Mouse (Mus musculus): ENCODE data around the gene Slc39a11. TPM values are rescaled to one million over a fixed set of nuclear protein-coding genes. Genes with fewer than 3 reads are reported as not detected.

Slc39a11 gene
- polyA plus RNA-seq, 1 experiment, result 10.4 TPM

DNA sequence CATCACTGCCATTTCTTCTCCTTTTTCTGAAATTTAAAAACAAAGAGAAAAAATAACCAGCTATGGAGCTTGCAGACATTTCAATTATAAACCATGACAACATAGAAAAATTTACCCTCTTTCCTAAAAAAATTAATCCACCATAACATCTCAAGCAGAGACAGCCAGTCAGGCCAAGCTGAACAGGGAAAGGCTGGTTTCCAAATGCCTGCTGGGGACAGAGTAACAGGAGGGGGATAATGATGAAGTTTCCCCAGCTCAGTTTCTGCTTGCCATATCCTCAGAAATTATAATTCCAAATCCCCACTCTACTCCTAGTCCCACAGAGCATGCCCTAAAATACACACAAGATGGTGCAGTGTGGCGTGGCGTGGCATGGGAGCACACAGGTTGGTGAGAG, 27.5 kb upstream of the Slc39a11 start:
- TF ChIP-seq GATA1 (IDR thresholded peaks at IDR 0.05; ENCODE audit: low read length), result no peak

DNA sequence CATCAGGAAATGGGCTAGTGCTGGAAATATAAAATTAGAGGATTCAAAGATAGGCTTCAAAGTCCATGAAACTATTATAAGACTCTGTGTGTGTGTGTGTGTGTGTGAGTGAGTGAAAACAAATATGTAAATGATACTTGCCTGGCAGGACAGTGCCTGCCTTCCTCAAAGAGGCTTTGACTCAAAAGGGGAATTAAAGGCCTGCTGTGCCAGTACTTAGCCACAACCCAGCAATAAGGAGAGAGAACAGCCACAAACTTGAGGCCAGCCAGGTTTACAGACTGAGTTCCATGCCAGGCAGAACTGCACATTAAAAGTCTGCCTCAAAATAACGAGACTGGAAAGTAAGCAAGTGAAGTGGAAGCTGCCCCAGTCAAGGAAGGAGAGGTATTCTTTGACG, 27.0 kb upstream of the Slc39a11 start:
- TF ChIP-seq GATA1 (IDR thresholded peaks at IDR 0.05; ENCODE audit: low read length), result no peak

DNA sequence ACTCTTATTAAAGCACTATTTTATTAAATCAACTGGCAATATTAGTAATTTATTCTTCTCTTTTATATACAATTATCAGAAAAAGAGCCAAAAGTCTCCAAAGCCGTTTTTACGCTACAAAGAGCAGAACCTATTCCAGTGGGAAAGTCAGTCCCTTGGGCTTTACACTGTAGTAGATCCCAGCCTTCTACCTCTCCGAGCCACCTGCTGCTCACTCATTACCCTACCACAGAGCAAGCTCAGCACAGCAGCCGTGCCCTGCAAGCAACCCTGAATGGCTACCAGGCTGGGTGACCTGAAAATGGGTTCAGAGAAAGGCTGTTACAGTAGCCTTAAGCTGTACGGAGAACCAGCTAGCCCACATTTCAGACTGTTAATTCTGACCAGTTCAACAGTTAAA, 24.7 kb upstream of the Slc39a11 start:
- no peak for TF ChIP-seq GATA1 (IDR thresholded peaks at IDR 0.05; ENCODE audit: low read length)

DNA sequence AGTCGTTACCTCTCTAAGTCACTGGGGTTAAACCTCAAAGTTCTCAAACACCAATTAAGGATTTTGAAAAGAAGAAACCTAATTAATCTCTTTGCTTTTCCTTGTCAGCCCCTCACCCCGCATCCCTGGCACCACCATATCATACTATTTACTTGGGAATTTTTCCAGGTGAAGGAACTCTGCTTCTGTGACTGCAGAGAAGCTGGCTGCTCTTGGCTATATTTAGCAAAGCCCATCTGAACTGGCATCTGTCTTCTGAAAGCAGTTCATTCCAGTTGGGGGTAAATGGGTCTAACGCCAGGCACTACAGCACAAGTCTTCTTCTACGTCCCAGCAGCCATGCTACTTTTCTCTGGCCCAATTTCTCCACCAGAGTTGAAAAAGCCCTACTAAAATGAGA, 23.7 kb upstream of the Slc39a11 start:
- no peak for TF ChIP-seq GATA1 (IDR thresholded peaks at IDR 0.05; ENCODE audit: low read length)

DNA sequence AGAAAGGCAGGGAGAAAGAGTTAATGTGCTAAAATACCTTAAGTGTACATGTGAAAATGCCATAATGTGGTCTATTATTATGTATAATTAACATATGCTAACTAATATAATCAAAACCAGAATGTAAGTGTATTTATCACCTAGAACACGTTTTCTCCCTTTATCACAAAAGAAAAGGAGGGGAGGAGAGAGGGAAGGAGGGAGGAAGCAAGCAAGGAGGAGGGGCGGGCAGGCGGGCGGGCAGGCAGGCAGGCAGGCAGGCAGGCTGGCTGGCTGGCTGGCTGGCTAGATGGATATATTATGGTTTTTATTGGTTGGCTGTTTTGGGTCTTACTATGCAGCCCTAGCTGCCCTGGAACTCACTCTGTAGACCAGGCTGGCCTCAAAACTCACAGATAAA, 19.8 kb upstream of the Slc39a11 start:
- no peak for TF ChIP-seq GATA1 (IDR thresholded peaks at IDR 0.05; ENCODE audit: low read length)

DNA sequence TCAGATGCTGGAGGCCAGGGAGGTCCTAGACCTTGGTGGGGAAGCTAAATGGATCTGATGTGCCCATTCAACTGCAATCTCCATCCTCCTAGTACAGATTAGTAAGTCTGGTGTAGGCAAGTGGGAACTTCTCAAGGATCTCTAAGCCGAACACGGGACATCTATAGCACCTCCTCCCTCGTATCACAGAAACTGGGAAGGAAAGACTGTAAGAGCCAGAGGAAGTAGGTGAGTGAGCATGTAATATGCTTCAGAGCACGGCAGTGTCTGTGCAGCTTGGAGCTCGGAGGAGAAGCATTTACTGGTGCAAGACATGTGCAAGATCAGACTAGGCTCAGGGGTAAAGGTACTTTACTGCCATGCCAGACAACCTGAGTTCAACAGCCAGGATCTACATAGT, 19.0 kb upstream of the Slc39a11 start:
- TF ChIP-seq GATA1 (IDR thresholded peaks at IDR 0.05; ENCODE audit: low read length), result no peak

DNA sequence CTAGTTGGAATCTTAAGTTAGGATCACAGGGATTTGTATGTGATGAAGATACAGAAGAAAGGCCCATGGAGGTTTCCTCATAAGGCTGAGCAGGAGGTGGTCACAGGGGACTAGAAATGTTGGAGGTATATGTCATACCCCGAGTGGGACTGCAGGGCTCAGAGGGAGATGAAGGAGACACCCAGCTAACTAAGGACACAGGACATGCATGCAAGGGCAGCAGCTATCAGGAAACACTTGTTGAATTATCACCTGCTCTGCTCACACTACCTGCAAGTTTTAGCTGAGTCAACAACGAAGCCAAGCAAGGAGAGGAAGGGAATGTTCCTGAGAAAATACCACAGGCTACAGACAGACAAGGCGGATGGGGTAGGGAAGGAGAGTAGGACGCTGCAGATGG, 17.8 kb upstream of the Slc39a11 start:
- TF ChIP-seq GATA1 (IDR thresholded peaks at IDR 0.05; ENCODE audit: low read length), result no peak

DNA sequence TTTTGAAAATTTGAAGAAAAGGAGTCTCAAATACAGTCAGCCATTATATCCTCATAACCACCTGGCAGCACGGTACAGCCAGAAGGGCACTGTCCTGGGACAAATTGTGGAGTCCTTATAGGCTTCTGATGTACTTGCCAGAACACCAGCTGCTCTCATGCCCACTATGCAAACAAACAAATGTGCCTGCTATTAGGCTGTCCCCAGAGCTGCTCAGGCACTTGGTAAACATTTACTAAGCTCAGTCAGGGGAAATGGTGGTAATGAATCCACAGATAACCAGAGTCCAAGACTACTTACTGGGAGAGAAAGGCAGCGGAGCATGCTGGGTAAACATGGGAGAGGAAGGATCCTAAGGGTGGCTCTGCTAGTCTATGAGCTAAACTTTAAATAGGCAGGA, 17.2 kb upstream of the Slc39a11 start:
- no peak for TF ChIP-seq GATA1 (IDR thresholded peaks at IDR 0.05; ENCODE audit: low read length)

DNA sequence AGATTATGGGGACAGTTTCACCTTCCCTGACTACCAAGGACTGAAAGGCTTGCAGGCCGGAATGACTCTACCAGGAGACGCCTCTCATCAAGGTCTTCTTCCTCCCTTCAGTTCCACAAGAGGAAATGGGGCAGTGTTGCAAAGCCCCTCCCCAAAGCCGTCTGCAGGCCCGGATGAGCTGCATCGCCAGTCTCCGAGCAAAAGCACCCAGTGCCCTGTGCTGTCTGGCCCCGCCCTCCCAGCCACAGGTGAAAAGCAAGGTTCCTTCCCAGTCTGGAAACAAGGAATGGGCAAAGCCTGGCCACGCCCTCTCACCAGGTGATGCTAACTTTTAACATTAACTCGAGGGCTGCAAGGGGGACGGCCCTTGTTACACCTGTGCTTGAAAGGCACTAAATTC, 16.8 kb upstream of the Slc39a11 start:
- no peak for TF ChIP-seq GATA1 (IDR thresholded peaks at IDR 0.05; ENCODE audit: low read length)

DNA sequence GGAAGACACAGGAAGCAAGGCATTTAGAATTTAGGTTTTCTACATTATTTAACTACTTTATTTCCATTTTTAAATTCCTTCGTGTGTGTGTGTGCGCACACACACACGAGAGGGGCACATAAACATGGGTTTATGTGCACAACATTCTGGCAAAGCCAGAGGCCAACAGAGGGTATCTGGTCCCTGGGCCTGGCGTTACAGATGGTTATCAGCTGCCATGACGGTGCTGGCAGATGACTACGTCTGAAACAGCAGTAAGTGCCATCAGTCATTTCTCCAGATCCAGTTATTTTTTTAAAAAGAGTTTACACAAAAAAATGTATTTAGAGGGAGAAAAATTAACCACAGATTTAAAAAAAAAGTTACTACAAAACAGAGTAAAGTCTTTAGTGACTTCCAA, 16.3 kb upstream of the Slc39a11 start:
- no peak for TF ChIP-seq GATA1 (IDR thresholded peaks at IDR 0.05; ENCODE audit: low read length)

DNA sequence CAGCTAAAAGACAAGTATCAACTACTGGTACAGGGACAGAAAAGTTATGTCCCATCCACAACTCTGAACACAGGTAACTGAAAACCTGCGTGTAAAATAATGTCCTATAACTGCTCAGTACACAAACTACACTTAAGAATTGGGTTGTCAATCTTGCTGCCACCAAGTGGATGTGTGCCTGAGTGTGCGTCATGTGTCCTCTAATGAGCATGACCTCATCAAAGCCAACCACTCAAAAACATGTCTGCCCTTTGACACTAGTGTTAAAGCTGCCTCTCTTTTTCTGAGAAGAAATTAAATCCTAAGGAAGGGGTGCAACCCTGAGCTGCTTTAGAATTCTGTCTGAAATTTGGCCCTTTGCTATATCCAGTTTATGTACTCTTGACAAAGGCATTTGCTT, 14.4 kb upstream of the Slc39a11 start:
- no peak for TF ChIP-seq GATA1 (IDR thresholded peaks at IDR 0.05; ENCODE audit: low read length)

DNA sequence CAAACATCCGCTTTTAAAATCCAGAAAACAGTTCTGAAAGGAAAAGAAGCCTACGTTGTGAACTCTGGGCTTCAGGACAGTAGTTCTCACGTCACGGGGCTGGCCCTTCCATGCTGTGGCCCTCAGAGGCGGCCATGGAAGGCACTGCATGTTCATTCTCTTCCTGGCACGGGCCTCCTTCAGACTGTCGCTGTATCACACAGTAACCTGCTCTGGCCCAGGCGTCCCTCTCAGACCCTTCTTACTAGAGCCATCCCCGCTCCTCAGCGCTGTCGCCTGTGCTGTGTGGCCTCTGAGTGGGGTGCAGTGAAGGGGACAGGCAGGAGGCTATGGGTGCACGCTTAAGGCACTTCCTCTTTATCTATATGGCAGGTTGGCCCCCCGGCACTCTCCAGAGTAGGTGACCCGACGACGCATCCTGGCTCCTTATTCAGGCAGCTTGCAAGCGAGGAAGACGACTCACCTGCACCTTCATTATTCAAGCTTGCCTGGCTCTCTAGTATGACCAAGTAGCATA, 12.0 kb upstream of the Slc39a11 start:
- TF ChIP-seq GATA1 (IDR thresholded peaks at IDR 0.05; ENCODE audit: low read length), result no peak

DNA sequence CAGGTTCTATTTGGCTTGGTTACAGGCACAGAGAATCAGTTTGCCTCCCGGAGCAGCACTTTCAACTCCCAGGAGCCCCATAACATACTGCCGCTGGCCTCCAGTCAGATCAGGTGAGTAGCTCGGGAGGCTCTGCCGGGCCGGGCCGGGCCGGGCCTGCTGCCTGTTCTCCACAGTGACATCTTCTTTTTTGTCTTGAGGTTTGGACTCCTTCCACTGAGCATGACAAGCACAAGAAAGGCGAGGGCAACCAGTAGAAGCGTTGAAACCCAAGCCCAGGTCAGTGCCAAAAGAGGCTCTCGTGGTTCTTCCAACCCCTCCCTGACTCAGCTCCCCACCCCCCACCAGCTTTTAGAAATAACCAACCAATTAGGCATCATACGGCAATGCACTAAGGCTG, 11.1 kb upstream of the Slc39a11 start:
- TF ChIP-seq GATA1 (IDR thresholded peaks at IDR 0.05; ENCODE audit: low read length), result no peak

DNA sequence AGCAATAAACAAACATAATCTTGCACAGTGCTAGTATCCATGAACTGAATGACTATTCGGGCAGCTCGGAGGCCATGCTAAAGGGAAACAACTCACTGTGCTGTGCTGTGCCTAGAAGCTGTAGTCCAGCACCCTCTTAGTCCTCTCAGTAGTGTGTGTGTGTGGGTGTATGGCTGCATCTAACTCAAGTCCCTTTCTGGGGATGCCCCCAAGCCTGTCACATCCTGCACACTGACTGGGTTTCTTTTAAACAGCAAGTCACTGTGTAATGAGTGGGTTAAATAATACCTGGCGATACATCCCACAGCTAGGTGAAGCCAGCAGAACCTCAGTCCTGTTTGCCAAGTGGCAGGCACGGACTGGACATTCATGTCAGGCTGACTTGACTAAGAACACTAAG, 8.9 kb upstream of the Slc39a11 start:
- no peak for TF ChIP-seq GATA1 (IDR thresholded peaks at IDR 0.05; ENCODE audit: low read length)

DNA sequence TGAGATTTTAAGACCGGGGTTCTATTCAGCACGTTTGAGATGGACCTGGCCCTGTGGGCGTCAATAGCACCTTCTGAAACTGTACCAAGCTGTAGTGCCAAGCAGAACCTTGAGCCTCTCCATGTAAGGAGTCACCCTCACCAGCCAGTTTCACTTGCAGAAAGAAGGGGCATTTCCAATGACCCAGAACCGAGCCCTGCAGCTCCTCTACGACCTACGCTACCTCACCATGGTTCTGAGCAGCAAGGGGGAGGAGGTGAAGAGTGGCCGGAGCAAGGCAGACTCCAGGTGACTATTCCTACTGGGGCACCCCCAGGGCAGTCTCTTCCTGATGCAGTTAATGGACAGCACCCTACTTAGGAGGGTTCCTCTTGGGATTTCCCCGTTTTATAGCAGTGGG, 8.4 kb upstream of the Slc39a11 start:
- TF ChIP-seq GATA1 (IDR thresholded peaks at IDR 0.05; ENCODE audit: low read length), result no peak

DNA sequence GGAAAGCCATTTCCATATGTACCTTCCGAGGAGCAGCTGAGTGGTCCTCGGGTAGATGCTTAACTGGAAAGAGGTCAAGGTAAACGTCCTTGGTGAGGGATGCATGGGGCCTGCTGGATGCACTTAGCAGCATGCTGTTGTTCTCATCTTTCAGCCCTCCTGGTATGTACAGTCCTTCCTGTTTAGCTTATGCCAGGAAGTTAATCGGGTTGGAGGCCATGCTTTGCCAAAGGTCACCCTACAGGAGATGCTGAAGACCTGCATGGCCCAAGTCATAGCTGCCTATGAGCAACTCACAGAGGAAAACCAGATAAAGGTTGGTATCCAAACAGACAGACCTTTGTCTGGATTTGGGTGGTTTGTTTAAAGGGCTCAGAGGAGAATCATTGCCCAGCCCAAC, 7.3 kb upstream of the Slc39a11 start:
- TF ChIP-seq GATA1 (IDR thresholded peaks at IDR 0.05; ENCODE audit: low read length), result no peak

DNA sequence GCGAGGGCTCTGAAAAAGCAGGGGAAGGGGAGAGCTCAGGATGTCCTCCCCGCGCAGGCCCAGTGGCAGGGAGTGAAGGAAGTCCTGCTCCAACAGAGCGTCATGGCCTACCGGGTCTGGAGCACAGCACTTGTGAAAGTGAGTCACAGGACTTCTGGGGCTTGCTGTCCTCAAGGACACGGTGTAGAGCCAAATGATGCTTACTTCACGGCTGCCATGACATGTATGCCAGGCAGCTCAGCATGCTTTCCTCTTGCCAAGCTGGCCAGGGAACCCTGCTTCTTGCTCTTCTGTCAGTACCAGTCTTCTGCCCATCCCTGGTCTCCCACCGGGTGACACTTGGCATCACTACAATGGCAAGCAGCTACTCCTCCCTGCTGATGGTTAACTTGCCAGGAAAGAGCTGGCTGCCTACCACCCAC, 6.6 kb upstream of the Slc39a11 start:
- no peak for TF ChIP-seq GATA1 (IDR thresholded peaks at IDR 0.05; ENCODE audit: low read length)

DNA sequence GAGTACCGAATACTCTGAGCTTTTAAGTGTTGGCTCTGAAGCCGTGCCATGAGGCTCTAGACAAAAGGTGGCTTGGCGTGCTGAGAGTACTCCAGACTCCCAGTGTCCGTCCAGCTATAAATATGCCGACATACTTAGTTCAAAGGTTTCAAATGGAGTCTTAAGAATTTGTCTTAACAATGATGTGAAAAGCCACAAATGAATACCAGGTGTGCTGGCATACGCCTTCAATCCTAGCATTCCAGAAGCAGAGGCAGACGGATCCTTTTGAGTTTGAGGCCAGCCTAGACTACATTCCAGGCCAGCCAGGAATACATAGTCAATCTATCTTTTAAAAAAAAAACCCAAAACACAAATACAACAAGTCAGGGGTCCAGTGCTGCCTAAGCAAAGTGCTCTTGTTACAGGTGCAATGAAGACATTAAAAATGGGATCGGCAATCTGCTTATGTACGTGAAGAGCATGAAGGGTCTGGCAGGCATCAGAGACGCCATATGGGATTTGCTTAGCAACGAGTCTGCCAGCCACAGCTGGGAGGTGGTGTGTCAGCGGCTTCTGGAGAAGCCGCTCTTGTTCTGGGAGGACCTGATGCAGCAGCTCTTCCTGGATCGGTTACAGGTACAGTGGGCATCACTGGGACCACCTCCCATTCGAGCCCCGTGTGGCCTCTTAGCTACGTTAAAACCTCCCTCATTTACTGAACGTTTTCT, 4.8 kb upstream of the Slc39a11 start:
- no peak for TF ChIP-seq GATA1 (IDR thresholded peaks at IDR 0.05; ENCODE audit: low read length)
